Comparison of ENCODE assay signal across 8 mouse cellular contexts in genomic region chr11:50931451-50931866, GRCm38 (mm10). TPM values are rescaled to one million over a fixed set of nuclear protein-coding genes. Genes with fewer than 3 reads are reported as not detected.
A peak's percentile ranks its signal among the peaks of the same experiment; 100 is the strongest.
DNase-seq lines count a peak whose midpoint lies in the region; ATAC-seq and TF ChIP-seq lines count a peak whose summit lies in the region.

Gene Zfp354b, minus strand, starts transcription at chr11:50931633.

- no peaks in the 10 kb centered on the region for H3K9me3 ChIP-seq in ES-E14 (ENCODE audit: control insufficient read depth, insufficient read depth, low read depth, low read length)
- no peaks in the 10 kb centered on the region for H3K9me3 ChIP-seq in hindbrain, embryonic 11.5 days (ENCODE audit: control insufficient read depth, low read length)
- no peaks in the 10 kb centered on the region for H3K9me3 ChIP-seq in lung, embryonic 15.5 days

- in situ Hi-C loops in ES-E14 (cut with MboI; ENCODE audit: low sequenced_read_pairs in 2 of 2, unreplicated experiment in 2 of 2): no loop called here

- 0% methylated on average over 18 of the region's 18 CpGs for WGBS in hindbrain, embryonic 11.5 days
- under 1% methylated on average over 18 of the region's 18 CpGs for WGBS in lung, embryonic 15.5 days

- H3K36me3 ChIP-seq in ES-E14 (ENCODE audit: control insufficient read depth, insufficient read depth, low read length, poor library complexity, severe bottlenecking): no peaks in the 10 kb centered on the region
- H3K36me3 ChIP-seq in hindbrain, embryonic 11.5 days (ENCODE audit: control insufficient read depth, insufficient read depth, low read length): no peaks in the 10 kb centered on the region
- no peaks in the 10 kb centered on the region for H3K36me3 ChIP-seq in lung, embryonic 15.5 days

- ATAC-seq in hindbrain, embryonic 11.5 days (ENCODE audit: low FRiP score): peak; percentile 97
- peak; percentile 93 for ATAC-seq in lung, embryonic 15.5 days (ENCODE audit: borderline replicate concordance, extremely low read depth, low FRiP score, low TSS enrichment)

- H3K4me2 ChIP-seq in hindbrain, embryonic 11.5 days (replicated peaks; ENCODE audit: low read depth, low read length): peak within 1 kb of the TSS; percentile 54
- peak within 1 kb of the TSS; percentile 94 for H3K4me2 ChIP-seq in lung, embryonic 15.5 days

- H3K4me1 ChIP-seq in ES-E14 (ENCODE audit: control insufficient read depth in 2 of 2, insufficient read depth in 2 of 2, low read length in 2 of 2, poor library complexity in 1 of 2): peaks cover 0 to 2% of the 10 kb centered on the region in 2 experiments; a peak in 1 of 4 replicates
- H3K4me1 ChIP-seq in hindbrain, embryonic 11.5 days (replicated peaks; ENCODE audit: control insufficient read depth, insufficient read depth, low read length): no peaks in the 10 kb centered on the region
- H3K4me1 ChIP-seq in lung, embryonic 15.5 days: peaks cover 10% of the 10 kb centered on the region

- H3K4me3 ChIP-seq in ES-E14 (ENCODE audit: insufficient read depth in 1 of 2, low read depth in 1 of 2, low read length in 2 of 2, poor library complexity in 1 of 2, severe bottlenecking in 1 of 2): peak within 1 kb of the TSS; percentile 65 to 82
- H3K4me3 ChIP-seq in hindbrain, embryonic 11.5 days (ENCODE audit: low read depth, low read length): peak within 1 kb of the TSS; percentile 53
- H3K4me3 ChIP-seq in lung, embryonic 15.5 days: peak within 1 kb of the TSS; percentile 79

- no peaks in the 10 kb centered on the region for H3K27me3 ChIP-seq in hindbrain, embryonic 11.5 days (ENCODE audit: control insufficient read depth, insufficient read depth, low read length)
- peaks cover 4% of the 10 kb centered on the region; the same call in 1 of the 2 replicates for H3K27me3 ChIP-seq in lung, embryonic 15.5 days

- H3K27ac ChIP-seq in ES-E14 (ENCODE audit: insufficient read depth, low read depth, low read length, poor library complexity, severe bottlenecking): no peak within 1 kb of the TSS
- H3K27ac ChIP-seq in hindbrain, embryonic 11.5 days (ENCODE audit: low read depth, low read length): no peak within 1 kb of the TSS
- H3K27ac ChIP-seq in lung, embryonic 15.5 days: peak within 1 kb of the TSS; percentile 56; the same call in 1 of the 2 replicates

- H3K9ac ChIP-seq in ES-E14 (ENCODE audit: insufficient read depth, low read depth, low read length, poor library complexity, severe bottlenecking): peak within 1 kb of the TSS; percentile 70
- peak within 1 kb of the TSS; percentile 72 for H3K9ac ChIP-seq in hindbrain, embryonic 11.5 days (ENCODE audit: low read depth, low read length)
- peak within 1 kb of the TSS; percentile 72 for H3K9ac ChIP-seq in lung, embryonic 15.5 days

- DNase-seq in ES-E14 (ENCODE audit: low read depth, low spot score): peak; percentile 79
- peak; percentile 94 for DNase-seq in cerebellum, adult 9-10 months
- DNase-seq in frontal cortex, postnatal 10 days (ENCODE audit: low spot score in 2 of 2): peak; percentile 83 to 87
- DNase-seq in hindbrain, embryonic 11.5 days (ENCODE audit: low spot score): peak; percentile 94
- peak; percentile 92 for DNase-seq in layer of hippocampus, adult 9-11 months
- DNase-seq in ovary, postnatal 10 days (ENCODE audit: low spot score): peak; percentile 33
- peak; percentile 48 for DNase-seq in thymus, postnatal 0 days (ENCODE audit: low spot score)

TF ChIP-seq in ES-E14, 5 proteins besides CTCF, POLR2A, EP300 and RAD21:
- TF ChIP-seq ZC3H11A (IDR thresholded peaks at IDR 0.05; ENCODE audit: borderline replicate concordance, low read depth, low read length) (no peak), ZNF384 (IDR thresholded peaks at IDR 0.05; ENCODE audit: low read depth, low read length) (no peak), CHD2 (IDR thresholded peaks at IDR 0.05; ENCODE audit: low read depth, low read length) (no peak), HCFC1 (IDR thresholded peaks at IDR 0.05; ENCODE audit: borderline replicate concordance, insufficient read depth, low read length) (peak; percentile 97), MAFK (IDR thresholded peaks at IDR 0.05; ENCODE audit: insufficient read depth, low read depth, low read length) (no peak)

RNA-seq across cellular contexts. Expression of gene Zfp354b, which starts in this region (rescaled TPM):
- 0.63 and 1.0 TPM in 2 replicates for total RNA-seq in ES-E14 (2012; rRNA removed)
- polyA plus RNA-seq in hindbrain, embryonic 11.5 days (2014; fragmentation: Nextera tagmentation; extraction: Ambion mirVana): 1.8 and 2.1 TPM in 2 replicates
- 1.3 and 1.4 TPM in 2 replicates for polyA plus RNA-seq in lung, embryonic 15.5 days (2015; fragmentation: Nextera tagmentation; extraction: Ambion mirVana)
- polyA plus RNA-seq in thymus, postnatal 0 days (2015; fragmentation: Nextera tagmentation; extraction: Ambion mirVana): 0.27 and 0.33 TPM in 2 replicates

Comparison
In these comparisons a context has a peak if more than half of its experiments do, and no peak if none do; other contexts are left out.
1. Peak in DNase-seq in thymus, postnatal 0 days; RNA of the gene not detected or under 1 TPM.
2. DNase-seq: peak in every context shown above with its lines; median percentile 94 in cerebellum, adult 9-10 months; 94 in hindbrain, embryonic 11.5 days; 92 in layer of hippocampus, adult 9-11 months; 85 in frontal cortex, postnatal 10 days; 79 in ES-E14; 48 in thymus, postnatal 0 days; 33 in ovary, postnatal 10 days.